Mouse (Mus musculus) midbrain, embryonic 15.5 days (tissue): ENCODE data around the gene Cenpx. TPM values are rescaled to one million over a fixed set of nuclear protein-coding genes. Genes with fewer than 3 reads are reported as not detected.

ENCODE experiments used
- ATAC-seq: fragments of 200-750 bp; cut with Nextera tagmentation; replicated peaks from 2 replicates; pipeline ENCODE4 v1.8.0; 2017; ENCODE audit warnings: moderate TSS enrichment
- H3K27ac ChIP-seq: fragments of 300-500 bp; sonication (generic); 2 replicates; pipeline ENCODE4 v1.5.1; 2015; ENCODE audit warnings: mild to moderate bottlenecking, inconsistent platforms
- H3K27me3 ChIP-seq: fragments of 300-500 bp; sonication (generic); replicated peaks from 2 replicates; pipeline ENCODE4 v1.6.1; 2015; ENCODE audit warnings: inconsistent platforms
- H3K36me3 ChIP-seq: fragments of 300-500 bp; sonication (generic); replicated peaks from 2 replicates; pipeline ENCODE4 v1.6.1; 2015; ENCODE audit warnings: inconsistent platforms
- H3K4me1 ChIP-seq: fragments of 300-500 bp; sonication (generic); 2 replicates; pipeline ENCODE4 v1.6.1; 2015; ENCODE audit warnings: inconsistent platforms
- H3K4me2 ChIP-seq: fragments of 300-500 bp; sonication (generic); 2 replicates; pipeline ENCODE4 v1.6.1; 2015; ENCODE audit warnings: inconsistent platforms, mild to moderate bottlenecking, moderate library complexity
- H3K4me3 ChIP-seq: fragments of 300-500 bp; sonication (generic); 2 replicates; pipeline ENCODE4 v1.5.1; 2015; ENCODE audit warnings: mild to moderate bottlenecking, inconsistent platforms
- H3K9ac ChIP-seq: fragments of 300-500 bp; sonication (generic); 2 replicates; pipeline ENCODE4 v1.6.1; 2015; ENCODE audit warnings: mild to moderate bottlenecking, inconsistent platforms
- H3K9me3 ChIP-seq: fragments of 300-500 bp; sonication (generic); 2 replicates; pipeline ENCODE4 v1.6.1; 2016; ENCODE audit warnings: inconsistent platforms
- WGBS: fragments of 180-500 bp; shearing (Covaris S2); methylation state at CpG from one replicate; pipeline ENCODE4 v1.1.7; 2015; ENCODE audit warnings: mixed read lengths; 5-methylcytosine and 5-hydroxymethylcytosine counted together
- polyA plus RNA-seq: library from polyadenylated mRNA; unstranded; fragments of >200 nt; fragmentation: Nextera tagmentation; extraction: Ambion mirVana; gene quantifications from 2 replicates; pipeline ENCODE4 v1.2.1, GENCODE M21; 2015

The Cenpx gene
- polyA plus RNA-seq, 1 experiment from 2014 or later, result 95.6 TPM

- H3K9ac ChIP-seq, result no peak overlapping the region
- no peaks in the 10 kb centered on the region for H3K9me3 ChIP-seq
- WGBS, result 32% methylated on average over 5 of the region's 5 CpGs
- no peak for ATAC-seq
- no peaks in the 10 kb centered on the region for H3K36me3 ChIP-seq
- no peak overlapping the region for H3K4me2 ChIP-seq
- no peaks in the 10 kb centered on the region for H3K27me3 ChIP-seq
- peaks cover 42% of the 10 kb centered on the region for H3K4me1 ChIP-seq
- 0 out of 2 replicates have a peak overlapping the region, but pooled peaks have one; percentile 9 for H3K27ac ChIP-seq
- no peak overlapping the region for H3K4me3 ChIP-seq
These were observed 5.6 kb downstream of the Cenpx start for GRCm38 (mm10) chr11:120707969-120708368.

- Histone ChIP-seq H3K9me3 (no peaks in the 10 kb centered on the region), H3K27ac (peak overlapping the region; percentile 11; the same call in 1 of the 2 replicates), H3K4me2 (no peak overlapping the region), H3K36me3 (no peaks in the 10 kb centered on the region), H3K4me3 (no peak overlapping the region), H3K27me3 (no peaks in the 10 kb centered on the region), H3K4me1 (peaks cover 34% of the 10 kb centered on the region), H3K9ac (no peak overlapping the region)
- WGBS, result 10% methylated on average over 11 of the region's 12 CpGs
- ATAC-seq, result no peak
These were observed 6.3 kb downstream of the Cenpx start for GRCm38 (mm10) chr11:120707225-120707624.

DNA sequence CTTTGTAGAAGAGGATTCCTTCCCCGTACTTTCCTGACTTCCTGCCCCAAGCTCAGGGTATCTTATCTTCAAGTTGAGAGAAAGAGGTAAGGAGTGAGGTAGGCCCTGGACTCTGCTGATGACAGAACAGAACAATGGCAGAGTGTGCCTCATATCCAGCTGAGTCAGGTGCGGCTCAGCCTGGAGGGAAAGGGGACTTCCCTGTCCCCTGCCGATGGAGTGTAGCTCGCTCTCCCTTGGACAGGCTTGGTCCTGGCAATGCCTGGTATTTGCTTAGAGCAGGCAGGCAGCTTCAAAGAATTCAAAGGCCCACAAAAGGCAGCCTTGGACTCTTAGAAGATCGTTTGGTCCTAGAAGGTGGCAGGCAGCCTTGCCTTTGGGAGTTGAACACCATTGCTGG lies 7.4 kb downstream of the Cenpx start:
- no peak for ATAC-seq
- Histone ChIP-seq H3K9ac (no peak overlapping the region), H3K27me3 (no peaks in the 10 kb centered on the region), H3K36me3 (0 out of 2 replicates have a peak, but pooled peaks cover 6% of the 10 kb centered on the region), H3K4me3 (no peak overlapping the region), H3K4me2 (no peak overlapping the region), H3K9me3 (no peaks in the 10 kb centered on the region), H3K27ac (no peak overlapping the region), H3K4me1 (peaks cover 32% of the 10 kb centered on the region)
- 58% methylated on average over 5 of the region's 5 CpGs for WGBS

DNA sequence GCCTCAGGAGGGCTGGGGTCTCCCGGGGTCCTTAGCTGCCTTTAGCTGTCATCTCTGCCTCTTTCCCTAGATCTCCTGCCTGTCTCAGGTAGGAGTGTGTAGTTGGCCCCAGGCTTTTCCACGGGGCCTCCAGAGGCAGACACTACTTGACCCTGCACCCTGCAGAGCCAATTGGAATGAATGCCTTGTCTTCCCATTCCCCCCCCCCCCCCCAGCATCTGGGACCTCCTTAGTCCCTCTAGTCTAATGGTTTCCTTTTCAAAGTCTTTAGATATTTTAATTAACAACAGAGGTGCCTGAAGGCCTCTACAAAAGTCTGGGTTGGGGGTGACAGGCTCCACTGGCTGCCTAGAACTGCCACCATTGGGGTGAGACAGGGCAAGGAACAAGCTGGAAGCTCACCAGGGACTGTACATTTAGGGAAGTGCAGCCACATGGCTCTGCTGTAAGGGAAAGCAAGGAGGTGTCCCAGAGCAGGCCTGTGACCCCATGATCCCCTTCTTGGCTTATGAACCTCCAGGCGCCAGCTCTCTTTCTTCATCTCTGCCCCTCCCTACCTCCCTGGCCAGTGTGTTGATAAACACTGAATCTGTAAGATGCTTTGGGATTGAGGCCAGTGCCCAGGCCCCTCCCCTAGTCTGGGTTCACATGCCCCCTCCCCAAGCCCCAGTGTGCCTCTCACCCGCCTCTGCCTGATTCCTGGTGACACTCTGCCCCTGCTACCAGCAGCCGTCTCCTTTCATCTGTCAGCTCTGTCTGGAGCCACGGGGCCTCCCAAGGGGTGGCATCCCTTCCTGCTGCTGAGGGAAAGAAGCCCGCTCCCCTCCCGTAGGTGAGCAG lies 8.8 kb downstream of the Cenpx start:
- peak; percentile 40; the same call in 1 of the 2 replicates for ATAC-seq
- WGBS, result 19% methylated on average over 8 of the region's 8 CpGs
- H3K9ac ChIP-seq, result 0 out of 2 replicates have a peak overlapping the region, but pooled peaks have one; percentile 6

GRCm38 (mm10) chr11:120703696-120704454 lies 9.7 kb downstream of the Cenpx start:
- no peaks in the 10 kb centered on the region for H3K27me3 ChIP-seq
- 48% methylated on average over 15 of the region's 15 CpGs for WGBS
- no peak for ATAC-seq
- H3K4me3 ChIP-seq, result no peak overlapping the region
- H3K4me1 ChIP-seq, result peaks cover 32% of the 10 kb centered on the region
- H3K4me2 ChIP-seq, result no peak overlapping the region
- no peak overlapping the region for H3K9ac ChIP-seq
- H3K27ac ChIP-seq, result peak overlapping the region; percentile 35; the same call in 1 of the 2 replicates
- 0 out of 2 replicates have a peak, but pooled peaks cover 7% of the 10 kb centered on the region for H3K36me3 ChIP-seq
- H3K9me3 ChIP-seq, result no peaks in the 10 kb centered on the region

More for the DNA sequence above, 8.8 kb downstream of the Cenpx start:
- Histone ChIP-seq H3K36me3 (0 out of 2 replicates have a peak, but pooled peaks cover 7% of the 10 kb centered on the region), H3K9me3 (no peaks in the 10 kb centered on the region), H3K4me3 (no peak overlapping the region), H3K27ac (peak overlapping the region; percentile 47; the same call in 1 of the 2 replicates), H3K4me1 (peaks cover 32% of the 10 kb centered on the region), H3K27me3 (no peaks in the 10 kb centered on the region), H3K4me2 (no peak overlapping the region)

GRCm38 (mm10) chr11:120697741-120698140 lies 15.8 kb downstream of the Cenpx start:
- Histone ChIP-seq H3K27ac (no peak overlapping the region), H3K4me3 (no peak overlapping the region), H3K27me3 (no peaks in the 10 kb centered on the region), H3K9ac (no peak overlapping the region), H3K4me2 (no peak overlapping the region), H3K4me1 (peaks cover 14% of the 10 kb centered on the region), H3K9me3 (no peaks in the 10 kb centered on the region), H3K36me3 (0 out of 2 replicates have a peak, but pooled peaks cover 7% of the 10 kb centered on the region)
- no peak for ATAC-seq
- WGBS, result 73% methylated on average over 10 of the region's 10 CpGs

GRCm38 (mm10) chr11:120696568-120696967 lies 17.0 kb downstream of the Cenpx start:
- H3K4me2 ChIP-seq, result no peak overlapping the region
- WGBS, result 92% methylated on average over 6 of the region's 6 CpGs

GRCm38 (mm10) chr11:120695641-120696040 lies 17.9 kb downstream of the Cenpx start:
- Histone ChIP-seq H3K9ac (no peak overlapping the region), H3K27ac (peak overlapping the region; percentile 68), H3K4me2 (no peak overlapping the region), H3K36me3 (0 out of 2 replicates have a peak, but pooled peaks cover 2% of the 10 kb centered on the region), H3K9me3 (no peaks in the 10 kb centered on the region), H3K27me3 (no peaks in the 10 kb centered on the region), H3K4me1 (peaks cover 14% of the 10 kb centered on the region), H3K4me3 (no peak overlapping the region)
- ATAC-seq, result peak; percentile 76
- 32% methylated on average over 12 of the region's 12 CpGs for WGBS

More at GRCm38 (mm10) chr11:120696568-120696967, 17.0 kb downstream of the Cenpx start:
- H3K27ac ChIP-seq, result no peak overlapping the region
- no peaks in the 10 kb centered on the region for H3K9me3 ChIP-seq
- ATAC-seq, result no peak
- H3K4me3 ChIP-seq, result no peak overlapping the region
- H3K27me3 ChIP-seq, result no peaks in the 10 kb centered on the region
- H3K4me1 ChIP-seq, result peaks cover 14% of the 10 kb centered on the region
- H3K9ac ChIP-seq, result no peak overlapping the region
- H3K36me3 ChIP-seq, result 0 out of 2 replicates have a peak, but pooled peaks cover 4% of the 10 kb centered on the region

GRCm38 (mm10) chr11:120695184-120695583 lies 18.4 kb downstream of the Cenpx start:
- Histone ChIP-seq H3K27ac (peak overlapping the region; percentile 68; the same call in 1 of the 2 replicates), H3K4me1 (peaks cover 14% of the 10 kb centered on the region), H3K36me3 (0 out of 2 replicates have a peak, but pooled peaks cover 2% of the 10 kb centered on the region), H3K27me3 (no peaks in the 10 kb centered on the region), H3K4me3 (no peak overlapping the region), H3K9ac (no peak overlapping the region), H3K9me3 (no peaks in the 10 kb centered on the region), H3K4me2 (no peak overlapping the region)
- WGBS, result 21% methylated on average over 4 of the region's 4 CpGs
- ATAC-seq, result peak; percentile 62

DNA sequence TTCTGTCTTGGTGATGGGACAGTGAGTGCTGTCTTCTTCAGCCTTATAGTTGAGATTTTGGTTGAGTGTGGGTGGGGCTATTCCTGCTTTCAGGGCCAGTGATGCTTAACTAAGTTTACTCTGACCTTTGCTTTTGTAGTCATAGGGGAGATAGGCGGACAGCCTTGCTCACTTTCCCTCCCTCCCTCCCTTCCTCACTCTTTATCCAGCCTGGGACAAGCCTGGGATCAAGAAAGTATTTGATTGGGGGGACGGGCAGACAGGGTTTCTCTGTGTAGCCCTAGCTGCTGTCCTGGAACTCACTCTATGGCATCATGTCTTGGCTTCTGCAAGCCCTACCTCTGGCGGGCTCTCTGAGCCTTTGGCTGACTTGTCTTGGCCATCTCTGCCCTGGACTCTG lies 20.1 kb downstream of the Cenpx start:
- H3K9me3 ChIP-seq, result no peaks in the 10 kb centered on the region
- H3K4me1 ChIP-seq, result peaks cover 14% of the 10 kb centered on the region
- no peak for ATAC-seq
- no peaks in the 10 kb centered on the region for H3K27me3 ChIP-seq
- 67% methylated on average over 3 of the region's 3 CpGs for WGBS
- no peak overlapping the region for H3K9ac ChIP-seq
- 0 out of 2 replicates have a peak, but pooled peaks cover 2% of the 10 kb centered on the region for H3K36me3 ChIP-seq
- H3K4me2 ChIP-seq, result no peak overlapping the region
- H3K27ac ChIP-seq, result no peak overlapping the region
- H3K4me3 ChIP-seq, result no peak overlapping the region

- no peaks in the 10 kb centered on the region for H3K9me3 ChIP-seq
- 98% methylated on average over 4 of the region's 4 CpGs for WGBS
These were observed 21.0 kb downstream of the Cenpx start for GRCm38 (mm10) chr11:120692471-120693011.

DNA sequence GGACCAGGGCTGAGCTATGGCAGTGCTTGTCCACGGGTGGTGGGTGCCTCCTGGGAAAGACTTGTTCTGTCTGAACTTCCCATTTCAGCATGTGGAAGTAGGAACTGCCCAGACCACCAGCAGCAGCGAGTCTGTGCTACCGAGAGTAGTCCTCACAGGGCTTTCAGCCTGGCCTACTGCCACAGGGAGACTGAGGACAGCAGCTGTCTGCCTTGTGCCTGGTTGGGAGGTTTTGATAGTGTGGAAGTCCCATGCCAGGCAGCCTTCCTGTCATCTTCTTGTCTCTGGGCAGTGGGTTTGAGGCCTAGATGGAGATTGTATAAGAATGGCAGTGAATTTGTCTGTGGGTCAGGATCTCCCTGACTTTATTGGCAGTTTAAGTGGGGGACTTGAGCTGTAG lies 24.2 kb downstream of the Cenpx start:
- WGBS, result 87% methylated on average over 3 of the region's 3 CpGs
- Histone ChIP-seq H3K27me3 (no peaks in the 10 kb centered on the region), H3K4me1 (no peaks in the 10 kb centered on the region), H3K4me3 (no peak overlapping the region), H3K4me2 (no peak overlapping the region), H3K9ac (no peak overlapping the region), H3K27ac (no peak overlapping the region), H3K36me3 (peaks cover 8% of the 10 kb centered on the region), H3K9me3 (no peaks in the 10 kb centered on the region)
- ATAC-seq, result no peak

More at GRCm38 (mm10) chr11:120692471-120693011, 21.0 kb downstream of the Cenpx start:
- peaks cover 14% of the 10 kb centered on the region for H3K4me1 ChIP-seq
- no peaks in the 10 kb centered on the region for H3K27me3 ChIP-seq
- no peak for ATAC-seq
- H3K27ac ChIP-seq, result no peak overlapping the region
- peaks cover 2% of the 10 kb centered on the region; the same call in 1 of the 2 replicates for H3K36me3 ChIP-seq
- H3K9ac ChIP-seq, result no peak overlapping the region
- no peak overlapping the region for H3K4me3 ChIP-seq
- H3K4me2 ChIP-seq, result no peak overlapping the region
